Mouse (Mus musculus): ENCODE measurements around the gene Amfr. TPM values are rescaled to one million over a fixed set of nuclear protein-coding genes. Genes with fewer than 3 reads are reported as not detected.

Gene Amfr
- polyA plus RNA-seq, 1 experiment from 2014 or later = 47.0 TPM

- H3K27ac ChIP-seq (replicated peaks) = no peak overlapping the region
- WGBS = 90% methylated on average over 11 of the region's 11 CpGs
- no peaks in the 10 kb centered on the region for H3K4me1 ChIP-seq
- H3K36me3 ChIP-seq = peaks cover 98% of the 10 kb centered on the region
- no peaks in the 10 kb centered on the region for H3K27me3 ChIP-seq (ENCODE audit: low read depth, poor library complexity, severe bottlenecking)
- H3K9me3 ChIP-seq (replicated peaks) = no peaks in the 10 kb centered on the region
- DNase-seq (ENCODE audit: low spot score) = no peak
- no peak overlapping the region for H3K4me3 ChIP-seq
Observed at GRCm38 (mm10) chr8:93974602-93975186, 37.9 kb downstream of the Amfr start.

GRCm38 (mm10) chr8:93973831-93974375, 38.7 kb downstream of the Amfr start:
- H3K9me3 ChIP-seq (replicated peaks) = no peaks in the 10 kb centered on the region
- no peaks in the 10 kb centered on the region for H3K4me1 ChIP-seq
- no peak overlapping the region for H3K27ac ChIP-seq (replicated peaks)
- H3K27me3 ChIP-seq (ENCODE audit: low read depth, poor library complexity, severe bottlenecking) = no peaks in the 10 kb centered on the region
- peaks cover 90% of the 10 kb centered on the region for H3K36me3 ChIP-seq
- H3K4me3 ChIP-seq = no peak overlapping the region
- WGBS = 94% methylated on average over 13 of the region's 13 CpGs
- no peak for DNase-seq (ENCODE audit: low spot score)

- peaks cover 3% of the 10 kb centered on the region; the same call in 1 of the 2 replicates for H3K4me1 ChIP-seq
- peaks cover 82% of the 10 kb centered on the region for H3K36me3 ChIP-seq
- DNase-seq (ENCODE audit: low spot score) = no peak
- H3K27me3 ChIP-seq (ENCODE audit: low read depth, poor library complexity, severe bottlenecking) = no peaks in the 10 kb centered on the region
- no peak overlapping the region for H3K27ac ChIP-seq (replicated peaks)
- no peaks in the 10 kb centered on the region for H3K9me3 ChIP-seq (replicated peaks)
- 84% methylated on average over 14 of the region's 14 CpGs for WGBS
- H3K4me3 ChIP-seq = no peak overlapping the region
Observed at GRCm38 (mm10) chr8:93972971-93973734, 39.5 kb downstream of the Amfr start.

GRCm38 (mm10) chr8:93972211-93972610, 40.4 kb downstream of the Amfr start:
- Histone ChIP-seq H3K27ac (replicated peaks) (no peak overlapping the region), H3K9me3 (replicated peaks) (no peaks in the 10 kb centered on the region), H3K4me3 (no peak overlapping the region), H3K36me3 (peaks cover 75% of the 10 kb centered on the region), H3K4me1 (peaks cover 3% of the 10 kb centered on the region; the same call in 1 of the 2 replicates), H3K27me3 (ENCODE audit: low read depth, poor library complexity, severe bottlenecking) (no peaks in the 10 kb centered on the region)
- 85% methylated on average over 5 of the region's 5 CpGs for WGBS
- no peak for DNase-seq (ENCODE audit: low spot score)

GRCm38 (mm10) chr8:93971451-93971850, 41.2 kb downstream of the Amfr start:
- 93% methylated on average over 10 of the region's 10 CpGs for WGBS
- Histone ChIP-seq H3K36me3 (peaks cover 74% of the 10 kb centered on the region), H3K9me3 (replicated peaks) (no peaks in the 10 kb centered on the region), H3K27me3 (ENCODE audit: low read depth, poor library complexity, severe bottlenecking) (no peaks in the 10 kb centered on the region), H3K27ac (replicated peaks) (no peak overlapping the region), H3K4me3 (no peak overlapping the region), H3K4me1 (peaks cover 3% of the 10 kb centered on the region; the same call in 1 of the 2 replicates)
- no peak for DNase-seq (ENCODE audit: low spot score)

GRCm38 (mm10) chr8:93969626-93970340, 42.9 kb downstream of the Amfr start:
- Histone ChIP-seq H3K27ac (replicated peaks) (no peak overlapping the region), H3K36me3 (peaks cover 64% of the 10 kb centered on the region), H3K27me3 (ENCODE audit: low read depth, poor library complexity, severe bottlenecking) (no peaks in the 10 kb centered on the region), H3K4me3 (no peak overlapping the region), H3K9me3 (replicated peaks) (no peaks in the 10 kb centered on the region), H3K4me1 (peaks cover 3% of the 10 kb centered on the region; the same call in 1 of the 2 replicates)
- 80% methylated on average over 7 of the region's 7 CpGs for WGBS
- DNase-seq (ENCODE audit: low spot score) = no peak

GRCm38 (mm10) chr8:93968293-93968692, 44.3 kb downstream of the Amfr start:
- no peaks in the 10 kb centered on the region for H3K27me3 ChIP-seq (ENCODE audit: low read depth, poor library complexity, severe bottlenecking)
- no peak for DNase-seq (ENCODE audit: low spot score)
- no peak overlapping the region for H3K4me3 ChIP-seq
- H3K4me1 ChIP-seq = peaks cover 3% of the 10 kb centered on the region; the same call in 1 of the 2 replicates
- H3K9me3 ChIP-seq (replicated peaks) = no peaks in the 10 kb centered on the region
- 72% methylated on average over 6 of the region's 6 CpGs for WGBS
- H3K36me3 ChIP-seq = peaks cover 54% of the 10 kb centered on the region
- no peak overlapping the region for H3K27ac ChIP-seq (replicated peaks)

- WGBS = 91% methylated on average over 6 of the region's 6 CpGs
- DNase-seq (ENCODE audit: low spot score) = no peak
- Histone ChIP-seq H3K36me3 (peaks cover 24% of the 10 kb centered on the region), H3K4me1 (no peaks in the 10 kb centered on the region), H3K4me3 (no peak overlapping the region), H3K9me3 (replicated peaks) (no peaks in the 10 kb centered on the region), H3K27ac (replicated peaks) (no peak overlapping the region), H3K27me3 (ENCODE audit: low read depth, poor library complexity, severe bottlenecking) (no peaks in the 10 kb centered on the region)
Observed at GRCm38 (mm10) chr8:93960909-93961308, 51.7 kb downstream of the Amfr start.

GRCm38 (mm10) chr8:93958402-93958801, 54.2 kb downstream of the Amfr start:
- H3K36me3 ChIP-seq = peaks cover 41% of the 10 kb centered on the region
- no peak overlapping the region for H3K27ac ChIP-seq (replicated peaks)
- 93% methylated on average over 9 of the region's 9 CpGs for WGBS
- H3K4me1 ChIP-seq = no peaks in the 10 kb centered on the region
- no peaks in the 10 kb centered on the region for H3K9me3 ChIP-seq (replicated peaks)
- no peak overlapping the region for H3K4me3 ChIP-seq
- no peak for DNase-seq (ENCODE audit: low spot score)
- H3K27me3 ChIP-seq (ENCODE audit: low read depth, poor library complexity, severe bottlenecking) = no peaks in the 10 kb centered on the region

- no peaks in the 10 kb centered on the region for H3K9me3 ChIP-seq (replicated peaks)
- H3K27me3 ChIP-seq (ENCODE audit: low read depth, poor library complexity, severe bottlenecking) = no peaks in the 10 kb centered on the region
- H3K4me3 ChIP-seq = no peak overlapping the region
- WGBS = 87% methylated on average over 9 of the region's 9 CpGs
- no peaks in the 10 kb centered on the region for H3K4me1 ChIP-seq
- H3K36me3 ChIP-seq = peaks cover 82% of the 10 kb centered on the region
- DNase-seq (ENCODE audit: low spot score) = no peak
- H3K27ac ChIP-seq (replicated peaks) = no peak overlapping the region
Observed at GRCm38 (mm10) chr8:93952511-93952910, 60.1 kb downstream of the Amfr start.

GRCm38 (mm10) chr8:93950133-93950532, 62.5 kb downstream of the Amfr start:
- WGBS = 86% methylated on average over 14 of the region's 14 CpGs

GRCm38 (mm10) chr8:93946397-93946796, 66.2 kb downstream of the Amfr start:
- 95% methylated on average over 1 of the region's 1 CpGs for WGBS

More at GRCm38 (mm10) chr8:93950133-93950532, 62.5 kb downstream of the Amfr start:
- no peak for DNase-seq (ENCODE audit: low spot score)
- Histone ChIP-seq H3K36me3 (peaks cover 63% of the 10 kb centered on the region), H3K27ac (replicated peaks) (no peak overlapping the region), H3K4me3 (no peak overlapping the region), H3K9me3 (replicated peaks) (no peaks in the 10 kb centered on the region), H3K27me3 (ENCODE audit: low read depth, poor library complexity, severe bottlenecking) (no peaks in the 10 kb centered on the region), H3K4me1 (no peaks in the 10 kb centered on the region)

More at GRCm38 (mm10) chr8:93946397-93946796, 66.2 kb downstream of the Amfr start:
- peaks cover 37% of the 10 kb centered on the region for H3K36me3 ChIP-seq
- no peaks in the 10 kb centered on the region for H3K27me3 ChIP-seq (ENCODE audit: low read depth, poor library complexity, severe bottlenecking)
- no peak overlapping the region for H3K4me3 ChIP-seq
- DNase-seq (ENCODE audit: low spot score) = no peak
- H3K9me3 ChIP-seq (replicated peaks) = no peaks in the 10 kb centered on the region
- no peaks in the 10 kb centered on the region for H3K4me1 ChIP-seq
- H3K27ac ChIP-seq (replicated peaks) = no peak overlapping the region

Data from midbrain, embryonic 10.5 days (tissue).